Mouse (Mus musculus) stomach, postnatal 0 days (tissue): ENCODE measurements around the gene App.

ENCODE experiments used
- CTCF ChIP-seq: IDR thresholded peaks from 2 replicates; pipeline ENCODE4 v1.5.1; 2016; ENCODE audit warnings: antibody characterized with exemption, low read depth, mild to moderate bottlenecking, moderate library complexity
- EP300 ChIP-seq: optimal IDR thresholded peaks from 2 replicates; pipeline ENCODE3; 2016; ENCODE audit warnings: antibody characterized with exemption

- TF ChIP-seq CTCF (no peak), EP300 (no peak)
Observed at GRCm38 (mm10) chr16:85074889-85075288, 98.7 kb downstream of the App start.
